Mouse (Mus musculus) cerebellum, adult 18-20 months (tissue): Measurements from ENCODE around the gene Krt73.
A peak's percentile ranks its signal among the peaks of the same experiment; 100 is the strongest.

ENCODE experiments used
- DNase-seq, 2 experiments: peaks; one replicate each; pipeline ENCODE4 v3.0.0; 2021

Gene Krt73

GRCm38 (mm10) chr15:101802296-101802835 lies at the start of gene Krt73:
Gene Krt73, minus strand, starts transcription at chr15:101802346.
- DNase-seq: no peak

GRCm38 (mm10) chr15:101850694-101851093 lies 48.5 kb upstream of the Krt73 start, which contains the start of gene Krt1:
Gene Krt1, minus strand, starts transcription at chr15:101850794.
- DNase-seq: no peak

GRCm38 (mm10) chr15:101845971-101846403 lies 43.8 kb upstream of the Krt73 start:
- DNase-seq: peak; percentile 30 to 38

GRCm38 (mm10) chr15:101843192-101843591 lies 41.0 kb upstream of the Krt73 start:
- DNase-seq: no peak

- no peak for DNase-seq
These were observed 32.7 kb upstream of the Krt73 start for GRCm38 (mm10) chr15:101834784-101835328.

- no peak for DNase-seq
These were observed 31.0 kb upstream of the Krt73 start for GRCm38 (mm10) chr15:101833131-101833530.

GRCm38 (mm10) chr15:101829441-101829840 lies 27.3 kb upstream of the Krt73 start:
- no peak for DNase-seq

GRCm38 (mm10) chr15:101821786-101822185 lies 19.6 kb upstream of the Krt73 start:
- no peak for DNase-seq

- no peak for DNase-seq
These were observed 15.7 kb upstream of the Krt73 start, which contains the start of gene Krt2 for GRCm38 (mm10) chr15:101817875-101818274. Gene Krt2, minus strand, starts transcription at chr15:101818169.

- DNase-seq: no peak
These were observed 1.1 kb upstream of the Krt73 start for GRCm38 (mm10) chr15:101803052-101803822.

GRCm38 (mm10) chr15:101790867-101791266 lies 11.3 kb downstream of the Krt73 start:
- DNase-seq: no peak

GRCm38 (mm10) chr15:101786360-101786759 lies 15.8 kb downstream of the Krt73 start, which contains the start of gene Krt72:
Gene Krt72, minus strand, starts transcription at chr15:101786460.
- DNase-seq: no peak

GRCm38 (mm10) chr15:101773420-101773819 lies 28.7 kb downstream of the Krt73 start:
- DNase-seq: no peak

GRCm38 (mm10) chr15:101772711-101773081 lies 29.4 kb downstream of the Krt73 start:
- peak; percentile 73 to 83 for DNase-seq

GRCm38 (mm10) chr15:101772080-101772710 lies 30.0 kb downstream of the Krt73 start:
- no peak for DNase-seq

- no peak for DNase-seq
These were observed 31.9 kb downstream of the Krt73 start for GRCm38 (mm10) chr15:101770226-101770625.
